Mouse (Mus musculus): Measurements from ENCODE around the gene Scn4a. TPM values are rescaled to one million over a fixed set of nuclear protein-coding genes. Genes with fewer than 3 reads are reported as not detected.

Gene Scn4a
- polyA plus RNA-seq, 1 experiment from 2014 or later: 0.05 TPM

GRCm38 (mm10) chr11:106387791-106388216 is 34.7 kb upstream of the Scn4a start, which contains the start of gene Icam2:
Gene Icam2 (minus strand): TSS chr11:106388075.
- ATAC-seq (ENCODE audit: low FRiP score) (no peak), DNase-seq (ENCODE audit: low spot score) (no peak)
- no peaks in the 10 kb centered on the region for H3K9me3 ChIP-seq (ENCODE audit: control insufficient read depth, low read length)
- H3K4me3 ChIP-seq (ENCODE audit: low read depth, low read length): no peak within 1 kb of the TSS
- no peak within 1 kb of the TSS for H3K9ac ChIP-seq (ENCODE audit: low read depth, low read length)
- H3K36me3 ChIP-seq (ENCODE audit: control insufficient read depth, insufficient read depth, low read length): no peaks in the 10 kb centered on the region
- H3K27ac ChIP-seq (ENCODE audit: low read depth, low read length): no peak within 1 kb of the TSS
- H3K4me2 ChIP-seq (replicated peaks; ENCODE audit: low read depth, low read length): no peak within 1 kb of the TSS
- H3K27me3 ChIP-seq (ENCODE audit: control insufficient read depth, insufficient read depth, low read length): no peaks in the 10 kb centered on the region
- no peaks in the 10 kb centered on the region for H3K4me1 ChIP-seq (replicated peaks; ENCODE audit: control insufficient read depth, insufficient read depth, low read length)
- WGBS: 89% methylated on average over 6 of the region's 6 CpGs

- H3K4me3 ChIP-seq (ENCODE audit: low read depth, low read length): no peak overlapping the region
- H3K4me1 ChIP-seq (replicated peaks; ENCODE audit: control insufficient read depth, insufficient read depth, low read length): no peaks in the 10 kb centered on the region
- ATAC-seq (ENCODE audit: low FRiP score) (no peak), DNase-seq (ENCODE audit: low spot score) (no peak)
- H3K9ac ChIP-seq (ENCODE audit: low read depth, low read length): no peak overlapping the region
- 88% methylated on average over 6 of the region's 6 CpGs for WGBS
- no peak overlapping the region for H3K4me2 ChIP-seq (replicated peaks; ENCODE audit: low read depth, low read length)
- H3K36me3 ChIP-seq (ENCODE audit: control insufficient read depth, insufficient read depth, low read length): no peaks in the 10 kb centered on the region
- H3K27ac ChIP-seq (ENCODE audit: low read depth, low read length): no peak overlapping the region
- H3K9me3 ChIP-seq (ENCODE audit: control insufficient read depth, low read length): no peaks in the 10 kb centered on the region
- no peaks in the 10 kb centered on the region for H3K27me3 ChIP-seq (ENCODE audit: control insufficient read depth, insufficient read depth, low read length)
Measured at GRCm38 (mm10) chr11:106387020-106387419, 33.9 kb upstream of the Scn4a start.

GRCm38 (mm10) chr11:106386409-106386808 is 33.3 kb upstream of the Scn4a start:
- Histone ChIP-seq H3K27ac (ENCODE audit: low read depth, low read length) (no peak overlapping the region), H3K9ac (ENCODE audit: low read depth, low read length) (no peak overlapping the region), H3K9me3 (ENCODE audit: control insufficient read depth, low read length) (no peaks in the 10 kb centered on the region), H3K4me3 (ENCODE audit: low read depth, low read length) (no peak overlapping the region), H3K27me3 (ENCODE audit: control insufficient read depth, insufficient read depth, low read length) (no peaks in the 10 kb centered on the region), H3K4me1 (replicated peaks; ENCODE audit: control insufficient read depth, insufficient read depth, low read length) (no peaks in the 10 kb centered on the region), H3K36me3 (ENCODE audit: control insufficient read depth, insufficient read depth, low read length) (no peaks in the 10 kb centered on the region), H3K4me2 (replicated peaks; ENCODE audit: low read depth, low read length) (no peak overlapping the region)
- no peak for ATAC-seq (ENCODE audit: low FRiP score)
- WGBS: 90% methylated on average over 3 of the region's 3 CpGs
- no peak for DNase-seq (ENCODE audit: low spot score)

GRCm38 (mm10) chr11:106383051-106383790 is 30.1 kb upstream of the Scn4a start:
- H3K9me3 ChIP-seq (ENCODE audit: control insufficient read depth, low read length): no peaks in the 10 kb centered on the region

GRCm38 (mm10) chr11:106382424-106382823 is 29.3 kb upstream of the Scn4a start:
- Histone ChIP-seq H3K4me2 (replicated peaks; ENCODE audit: low read depth, low read length) (no peak overlapping the region), H3K4me3 (ENCODE audit: low read depth, low read length) (no peak overlapping the region), H3K27me3 (ENCODE audit: control insufficient read depth, insufficient read depth, low read length) (no peaks in the 10 kb centered on the region), H3K36me3 (ENCODE audit: control insufficient read depth, insufficient read depth, low read length) (no peaks in the 10 kb centered on the region), H3K4me1 (replicated peaks; ENCODE audit: control insufficient read depth, insufficient read depth, low read length) (no peaks in the 10 kb centered on the region), H3K9me3 (ENCODE audit: control insufficient read depth, low read length) (no peaks in the 10 kb centered on the region), H3K9ac (ENCODE audit: low read depth, low read length) (no peak overlapping the region), H3K27ac (ENCODE audit: low read depth, low read length) (no peak overlapping the region)
- WGBS: 76% methylated on average over 5 of the region's 5 CpGs
- ATAC-seq (ENCODE audit: low FRiP score) (no peak), DNase-seq (ENCODE audit: low spot score) (no peak)

More at GRCm38 (mm10) chr11:106383051-106383790, 30.1 kb upstream of the Scn4a start:
- Histone ChIP-seq H3K9ac (ENCODE audit: low read depth, low read length) (no peak overlapping the region), H3K4me2 (replicated peaks; ENCODE audit: low read depth, low read length) (no peak overlapping the region), H3K4me3 (ENCODE audit: low read depth, low read length) (no peak overlapping the region), H3K27me3 (ENCODE audit: control insufficient read depth, insufficient read depth, low read length) (no peaks in the 10 kb centered on the region), H3K36me3 (ENCODE audit: control insufficient read depth, insufficient read depth, low read length) (no peaks in the 10 kb centered on the region), H3K27ac (ENCODE audit: low read depth, low read length) (no peak overlapping the region), H3K4me1 (replicated peaks; ENCODE audit: control insufficient read depth, insufficient read depth, low read length) (no peaks in the 10 kb centered on the region)
- 87% methylated on average over 6 of the region's 6 CpGs for WGBS
- no peak for DNase-seq (ENCODE audit: low spot score)
- ATAC-seq (ENCODE audit: low FRiP score): no peak

- 82% methylated on average over 7 of the region's 7 CpGs for WGBS
- Histone ChIP-seq H3K4me3 (ENCODE audit: low read depth, low read length) (no peak overlapping the region), H3K27me3 (ENCODE audit: control insufficient read depth, insufficient read depth, low read length) (no peaks in the 10 kb centered on the region), H3K27ac (ENCODE audit: low read depth, low read length) (no peak overlapping the region), H3K4me2 (replicated peaks; ENCODE audit: low read depth, low read length) (no peak overlapping the region), H3K36me3 (ENCODE audit: control insufficient read depth, insufficient read depth, low read length) (no peaks in the 10 kb centered on the region), H3K9me3 (ENCODE audit: control insufficient read depth, low read length) (no peaks in the 10 kb centered on the region), H3K4me1 (replicated peaks; ENCODE audit: control insufficient read depth, insufficient read depth, low read length) (no peaks in the 10 kb centered on the region), H3K9ac (ENCODE audit: low read depth, low read length) (no peak overlapping the region)
- no peak for ATAC-seq (ENCODE audit: low FRiP score)
- DNase-seq (ENCODE audit: low spot score): no peak
Measured at GRCm38 (mm10) chr11:106381883-106382282, 28.8 kb upstream of the Scn4a start.

- Histone ChIP-seq H3K9ac (ENCODE audit: low read depth, low read length) (no peak overlapping the region), H3K4me1 (replicated peaks; ENCODE audit: control insufficient read depth, insufficient read depth, low read length) (no peaks in the 10 kb centered on the region), H3K27ac (ENCODE audit: low read depth, low read length) (no peak overlapping the region), H3K27me3 (ENCODE audit: control insufficient read depth, insufficient read depth, low read length) (no peaks in the 10 kb centered on the region), H3K4me3 (ENCODE audit: low read depth, low read length) (no peak overlapping the region), H3K9me3 (ENCODE audit: control insufficient read depth, low read length) (no peaks in the 10 kb centered on the region), H3K36me3 (ENCODE audit: control insufficient read depth, insufficient read depth, low read length) (no peaks in the 10 kb centered on the region), H3K4me2 (replicated peaks; ENCODE audit: low read depth, low read length) (no peak overlapping the region)
- ATAC-seq (ENCODE audit: low FRiP score) (no peak), DNase-seq (ENCODE audit: low spot score) (no peak)
- WGBS: 83% methylated on average over 11 of the region's 11 CpGs
Measured at GRCm38 (mm10) chr11:106381011-106381410, 27.9 kb upstream of the Scn4a start.

- H3K9ac ChIP-seq (ENCODE audit: low read depth, low read length): no peak overlapping the region
- DNase-seq (ENCODE audit: low spot score) (no peak), ATAC-seq (ENCODE audit: low FRiP score) (no peak)
- no peaks in the 10 kb centered on the region for H3K36me3 ChIP-seq (ENCODE audit: control insufficient read depth, insufficient read depth, low read length)
- H3K4me1 ChIP-seq (replicated peaks; ENCODE audit: control insufficient read depth, insufficient read depth, low read length): no peaks in the 10 kb centered on the region
- no peaks in the 10 kb centered on the region for H3K9me3 ChIP-seq (ENCODE audit: control insufficient read depth, low read length)
- H3K27ac ChIP-seq (ENCODE audit: low read depth, low read length): no peak overlapping the region
- WGBS: 81% methylated on average over 5 of the region's 5 CpGs
- no peak overlapping the region for H3K4me2 ChIP-seq (replicated peaks; ENCODE audit: low read depth, low read length)
- no peak overlapping the region for H3K4me3 ChIP-seq (ENCODE audit: low read depth, low read length)
- H3K27me3 ChIP-seq (ENCODE audit: control insufficient read depth, insufficient read depth, low read length): no peaks in the 10 kb centered on the region
Measured at GRCm38 (mm10) chr11:106374979-106375378, 21.9 kb upstream of the Scn4a start.

GRCm38 (mm10) chr11:106374559-106374958 is 21.5 kb upstream of the Scn4a start:
- no peak for ATAC-seq (ENCODE audit: low FRiP score)
- no peak for DNase-seq (ENCODE audit: low spot score)
- H3K36me3 ChIP-seq (ENCODE audit: control insufficient read depth, insufficient read depth, low read length): no peaks in the 10 kb centered on the region
- no peaks in the 10 kb centered on the region for H3K9me3 ChIP-seq (ENCODE audit: control insufficient read depth, low read length)
- no peaks in the 10 kb centered on the region for H3K4me1 ChIP-seq (replicated peaks; ENCODE audit: control insufficient read depth, insufficient read depth, low read length)
- H3K9ac ChIP-seq (ENCODE audit: low read depth, low read length): no peak overlapping the region
- H3K27me3 ChIP-seq (ENCODE audit: control insufficient read depth, insufficient read depth, low read length): no peaks in the 10 kb centered on the region
- no peak overlapping the region for H3K27ac ChIP-seq (ENCODE audit: low read depth, low read length)
- H3K4me2 ChIP-seq (replicated peaks; ENCODE audit: low read depth, low read length): no peak overlapping the region
- WGBS: 46% methylated on average over 9 of the region's 9 CpGs
- no peak overlapping the region for H3K4me3 ChIP-seq (ENCODE audit: low read depth, low read length)

Measured in hindbrain, embryonic 11.5 days (tissue).